Mouse (Mus musculus) thymus, postnatal 0 days (tissue): ENCODE data around the gene Wnt11. TPM values are rescaled to one million over a fixed set of nuclear protein-coding genes. Genes with fewer than 3 reads are reported as not detected.

Experiments
- DNase-seq: peaks from one replicate; pipeline ENCODE4 v3.0.0-alpha.2; 2015; ENCODE audit warnings: low spot score
- polyA plus RNA-seq: library from polyadenylated mRNA; unstranded; fragments of >200 nt; fragmentation: Nextera tagmentation; extraction: Ambion mirVana; gene quantifications from 2 replicates; pipeline ENCODE4 v1.2.1, GENCODE M21; 2015

Wnt11 gene
- polyA plus RNA-seq, 1 experiment from 2014 or later: 1.0 TPM

GRCm38 (mm10) chr7:98863969-98864718 is 29.2 kb downstream of the Wnt11 start:
- no peak for DNase-seq

- no peak for DNase-seq
Observed at GRCm38 (mm10) chr7:98867053-98867793, 32.3 kb downstream of the Wnt11 start.

GRCm38 (mm10) chr7:98867794-98868150 is 32.9 kb downstream of the Wnt11 start:
- no peak for DNase-seq

- peak; percentile 32 for DNase-seq
Observed at GRCm38 (mm10) chr7:98869070-98869469, 34.2 kb downstream of the Wnt11 start.

- DNase-seq: no peak
Observed at GRCm38 (mm10) chr7:98870791-98871190, 35.9 kb downstream of the Wnt11 start.

GRCm38 (mm10) chr7:98871882-98872281 is 37.0 kb downstream of the Wnt11 start:
- DNase-seq: no peak

- no peak for DNase-seq
Observed at GRCm38 (mm10) chr7:98873316-98873715, 38.4 kb downstream of the Wnt11 start.

- no peak for DNase-seq
Observed at GRCm38 (mm10) chr7:98874411-98874951, 39.6 kb downstream of the Wnt11 start.

GRCm38 (mm10) chr7:98875390-98875990 is 40.6 kb downstream of the Wnt11 start:
- no peak for DNase-seq

- no peak for DNase-seq
Observed at GRCm38 (mm10) chr7:98876119-98876518, 41.2 kb downstream of the Wnt11 start.

- DNase-seq: no peak
Observed at GRCm38 (mm10) chr7:98879176-98879575, 44.3 kb downstream of the Wnt11 start.

- DNase-seq: no peak
Observed at GRCm38 (mm10) chr7:98881887-98882286, 47.0 kb downstream of the Wnt11 start.

GRCm38 (mm10) chr7:98887811-98888261 is 52.9 kb downstream of the Wnt11 start:
- DNase-seq: no peak

GRCm38 (mm10) chr7:98888810-98889209 is 53.9 kb downstream of the Wnt11 start:
- DNase-seq: no peak

- DNase-seq: no peak
Observed at GRCm38 (mm10) chr7:98889211-98889610, 54.3 kb downstream of the Wnt11 start.

GRCm38 (mm10) chr7:98893144-98893543 is 58.2 kb downstream of the Wnt11 start:
- no peak for DNase-seq

GRCm38 (mm10) chr7:98894305-98894704 is 59.4 kb downstream of the Wnt11 start:
- DNase-seq: no peak

- DNase-seq: no peak
Observed at GRCm38 (mm10) chr7:98894768-98895167, 59.9 kb downstream of the Wnt11 start.

GRCm38 (mm10) chr7:98895501-98896095 is 60.7 kb downstream of the Wnt11 start:
- DNase-seq: no peak

- no peak for DNase-seq
Observed at GRCm38 (mm10) chr7:98897323-98897722, 62.4 kb downstream of the Wnt11 start.

GRCm38 (mm10) chr7:98899815-98900214 is 64.9 kb downstream of the Wnt11 start:
- DNase-seq: no peak

- no peak for DNase-seq
Observed at GRCm38 (mm10) chr7:98901120-98901519, 66.2 kb downstream of the Wnt11 start.
